Mouse (Mus musculus) testis, postnatal 10 days (tissue): ENCODE measurements around the gene Btbd35f22.
"Not testable (repeated sequence)": the region's sequence is repeated elsewhere in the genome, so short reads cannot be mapped to it uniquely, and the experiment has no call there.

Source experiments
- DNase-seq: peaks from one replicate; pipeline ENCODE4 v3.0.0; 2021; ENCODE audit warnings: low spot score

The Btbd35f22 gene

GRCm38 (mm10) chrX:32047529-32047928 is at the start of gene Btbd35f22:
TSS of gene Btbd35f22 (plus strand) at chrX:32047829.
- DNase-seq, result not testable (repeated sequence)
